11 mouse cellular contexts compared by ENCODE assay signal in genomic region chr15:81529002-81529401, GRCm38 (mm10).
"Had no signal": no experiment of that assay in that cellular context is flagged by ENCODE, and none has a peak within 500 bp of the region (broad histone marks: within the 10 kb centered on the region; RNA-seq: fewer than 3 reads in every experiment).

No protein-coding gene starts in this region.

- H3K9me3 ChIP-seq: limb, embryonic 10.5 days; midbrain, embryonic 12.5 days; neural tube, embryonic 13.5 days had no signal

- H3K27ac ChIP-seq: left cerebral cortex, adult 2 months; limb, embryonic 10.5 days; midbrain, embryonic 12.5 days; neural tube, embryonic 13.5 days had no signal

- H3K4me2 ChIP-seq: midbrain, embryonic 12.5 days; neural tube, embryonic 13.5 days had no signal

- H3K9ac ChIP-seq: midbrain, embryonic 12.5 days; neural tube, embryonic 13.5 days had no signal

- DNase-seq: kidney, adult 8-10 months; kidney, postnatal 25 days; lung, adult 2 months; retina, postnatal 1 day had no signal

- H3K36me3 ChIP-seq: limb, embryonic 10.5 days; midbrain, embryonic 12.5 days; neural tube, embryonic 13.5 days had no signal

- H3K4me3 ChIP-seq: left cerebral cortex, adult 2 months; limb, embryonic 10.5 days; midbrain, embryonic 12.5 days; neural tube, embryonic 13.5 days had no signal

- ATAC-seq: intestine, postnatal 0 days; lung, postnatal 0 days; midbrain, embryonic 16.5 days had no signal
